Mouse (Mus musculus) frontal cortex, postnatal 36 days (tissue): Measurements from ENCODE around the gene Gm20388.

ENCODE experiments used
- DNase-seq, 2 experiments: peaks; one replicate each; pipeline ENCODE4 v3.0.0; 2022; ENCODE audit warnings: low spot score in 2 of 2

The Gm20388 gene

DNA sequence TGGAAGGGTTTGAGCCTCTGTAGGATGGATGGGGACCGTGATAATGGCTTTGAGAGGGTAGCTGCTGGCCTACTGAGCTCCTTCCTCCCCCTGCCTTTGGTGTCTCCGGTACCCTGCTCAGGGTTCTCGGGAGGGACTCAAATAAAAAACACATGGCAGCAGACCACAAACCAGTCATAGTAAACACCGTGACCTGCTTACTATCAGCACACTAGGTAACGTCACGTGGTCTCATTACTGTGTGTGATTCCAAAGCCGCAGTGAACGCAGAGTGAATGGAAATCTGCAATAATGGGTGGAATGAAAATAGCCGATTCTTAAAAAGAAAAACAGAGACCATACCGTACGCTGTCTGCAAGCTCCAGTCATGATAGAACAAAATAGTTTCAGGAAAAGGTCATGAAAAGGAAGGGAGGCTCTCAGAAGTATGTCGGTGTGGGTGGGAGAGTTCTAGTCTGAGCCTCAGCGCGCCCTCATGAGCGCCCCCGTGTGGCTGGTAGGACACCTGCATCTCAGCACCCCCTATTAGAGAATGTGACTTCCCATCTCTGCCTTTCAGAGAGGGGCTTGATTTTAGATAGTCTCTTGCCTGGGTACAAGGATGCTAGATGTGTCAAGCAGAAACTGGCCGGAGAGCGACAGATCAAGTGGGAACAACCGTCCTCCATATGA, 4436.3 kb downstream of the Gm20388 start:
- DNase-seq = peak; percentile 43 to 51

DNA sequence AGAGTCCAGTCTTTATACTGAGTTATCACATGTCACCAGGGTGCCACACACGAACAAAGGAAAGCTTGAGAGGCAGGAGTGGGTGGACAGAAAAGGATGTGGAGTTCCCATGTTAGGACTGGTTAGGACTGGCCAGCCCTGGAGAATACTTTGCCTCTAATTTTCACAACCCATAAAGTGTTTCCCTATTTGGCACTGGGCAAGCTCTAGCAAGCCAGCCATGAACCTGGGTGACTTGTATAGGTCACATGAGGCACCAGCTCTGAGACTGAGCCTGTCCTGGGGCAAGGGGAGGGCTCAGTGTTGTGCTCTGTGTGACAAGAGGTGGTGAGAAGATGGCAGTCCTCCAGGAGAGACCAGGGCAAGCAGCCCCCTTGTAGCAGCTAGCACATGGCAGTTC, 4437.4 kb downstream of the Gm20388 start:
- no peak for DNase-seq

DNA sequence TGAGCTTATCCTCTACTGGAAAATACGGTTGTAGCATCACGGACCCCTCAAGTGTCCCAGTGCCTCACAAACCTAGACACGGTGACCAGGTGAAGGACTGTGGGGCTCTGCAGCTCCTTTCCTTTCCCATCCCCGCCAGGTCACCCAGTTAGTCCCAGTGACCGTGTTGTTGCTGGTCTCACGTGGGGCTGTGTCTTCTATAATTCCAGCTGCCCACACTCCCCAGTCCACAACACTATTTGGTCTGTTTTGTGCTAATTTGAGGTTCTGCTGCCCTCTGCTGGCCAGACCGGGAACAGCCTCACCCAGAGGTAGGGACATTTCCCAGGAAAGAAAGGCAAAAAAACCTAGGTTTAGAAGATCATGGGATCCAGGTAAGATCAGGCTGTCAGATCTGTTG, 4439.0 kb downstream of the Gm20388 start:
- peak; percentile 88 to 90 for DNase-seq

DNA sequence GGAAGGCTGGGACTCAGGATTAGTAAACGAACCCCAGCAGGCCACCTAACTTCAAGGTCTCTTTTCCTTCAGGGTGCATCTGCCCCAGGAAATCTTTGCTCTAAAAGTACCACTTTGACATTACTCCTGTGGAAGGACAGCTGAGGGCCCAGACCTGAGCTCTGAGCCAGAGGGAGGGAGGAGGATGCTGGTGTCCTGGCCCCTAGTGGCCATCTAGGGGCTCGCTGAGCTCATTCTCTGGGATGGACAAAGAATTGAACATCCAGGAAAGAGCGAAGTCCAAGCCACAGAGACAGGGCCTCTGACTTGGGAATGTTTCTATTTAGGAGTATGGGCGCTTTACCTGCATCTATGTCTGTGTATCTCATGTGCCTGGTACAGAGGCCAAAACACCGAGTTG, 4441.0 kb downstream of the Gm20388 start:
- DNase-seq = no peak

DNA sequence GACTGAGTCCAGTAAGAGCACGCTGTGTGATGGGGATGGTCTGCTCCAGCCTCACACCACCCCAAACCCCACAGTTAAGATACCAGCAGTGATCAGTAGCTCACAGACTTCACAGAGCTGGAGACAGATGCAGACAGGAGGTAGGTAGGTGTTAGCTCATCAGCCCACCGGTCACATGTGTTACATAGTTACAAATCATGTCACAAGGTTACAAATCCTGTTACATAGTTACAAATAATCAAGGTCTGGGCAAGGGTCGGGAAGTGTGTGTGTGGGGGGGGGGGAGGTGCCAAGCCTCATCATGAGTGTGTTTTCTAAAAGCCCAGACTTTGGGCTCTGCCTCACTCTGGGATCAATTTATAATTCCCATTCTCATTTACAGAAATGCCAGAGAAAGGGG, 4450.3 kb downstream of the Gm20388 start:
- no peak for DNase-seq

DNA sequence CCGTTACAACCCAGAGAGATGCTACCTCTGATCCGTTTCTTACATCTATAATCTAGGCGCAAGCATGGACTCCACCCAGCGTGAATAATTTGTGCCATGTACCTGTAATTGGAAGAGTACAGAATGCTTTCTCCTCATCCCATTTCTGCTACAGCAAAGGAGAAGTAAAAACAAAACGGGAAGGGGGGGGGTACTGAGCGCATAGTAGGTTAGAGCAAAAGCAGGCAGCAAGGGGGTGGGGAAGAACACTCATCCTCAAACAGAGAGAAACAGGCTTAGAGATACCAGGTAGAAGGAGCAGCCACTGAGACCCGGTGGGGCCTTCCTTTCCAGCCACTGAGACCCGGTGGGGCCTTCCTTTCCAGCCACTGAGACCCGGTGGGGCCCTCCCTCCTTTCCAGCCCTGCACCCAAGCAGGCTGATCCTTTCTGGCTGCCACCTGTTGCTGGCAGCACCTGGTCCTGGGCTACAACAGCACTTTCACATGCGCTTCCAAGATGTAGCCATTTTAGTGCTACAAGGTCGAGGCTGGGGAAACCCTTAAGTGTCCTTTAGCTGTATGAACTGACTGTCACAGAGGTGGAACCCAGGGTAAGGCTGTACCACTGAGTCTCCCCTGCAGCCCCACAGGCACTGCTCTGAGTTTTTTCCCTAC, 4451.3 kb downstream of the Gm20388 start:
- DNase-seq = no peak

DNA sequence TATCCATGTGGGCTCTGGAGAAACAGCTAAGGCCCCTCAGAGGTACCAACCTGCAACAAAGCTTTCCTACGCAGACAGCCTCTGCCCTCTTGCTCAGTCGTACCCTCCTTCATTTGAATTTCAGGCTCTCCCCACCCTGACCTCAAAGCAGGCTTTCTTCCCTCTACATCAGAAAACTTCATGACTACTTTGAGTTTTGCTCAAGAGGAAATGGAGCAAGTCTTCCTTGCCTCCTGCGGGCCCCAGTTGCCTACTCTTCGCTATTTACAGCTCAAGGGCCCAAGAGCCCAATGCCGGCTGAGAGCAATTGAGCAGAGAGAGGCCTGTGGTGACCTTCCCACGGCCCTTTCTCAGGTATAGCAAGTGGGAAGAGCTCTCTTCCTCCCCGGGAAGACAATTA, 4451.9 kb downstream of the Gm20388 start:
- DNase-seq = no peak

DNA sequence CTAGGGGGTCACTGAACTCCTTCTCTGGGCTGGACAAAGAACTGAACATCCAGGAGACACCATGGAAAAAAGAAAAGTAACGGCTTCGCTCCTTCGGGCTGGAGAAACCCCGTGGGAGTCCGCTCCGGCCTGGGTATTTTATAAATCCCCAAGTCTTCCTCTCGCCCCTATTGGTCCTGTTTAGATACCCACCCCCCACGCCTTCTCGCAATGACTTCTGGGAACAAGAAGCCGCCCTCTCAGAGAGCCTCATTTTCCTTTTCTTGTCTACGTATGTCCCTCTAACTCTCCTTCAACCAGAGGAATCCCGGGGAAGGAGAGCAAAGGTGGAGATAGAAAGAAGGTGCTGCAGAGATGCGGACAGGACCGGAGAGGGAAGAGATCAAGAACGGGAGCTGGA, 4452.7 kb downstream of the Gm20388 start:
- DNase-seq = no peak

DNA sequence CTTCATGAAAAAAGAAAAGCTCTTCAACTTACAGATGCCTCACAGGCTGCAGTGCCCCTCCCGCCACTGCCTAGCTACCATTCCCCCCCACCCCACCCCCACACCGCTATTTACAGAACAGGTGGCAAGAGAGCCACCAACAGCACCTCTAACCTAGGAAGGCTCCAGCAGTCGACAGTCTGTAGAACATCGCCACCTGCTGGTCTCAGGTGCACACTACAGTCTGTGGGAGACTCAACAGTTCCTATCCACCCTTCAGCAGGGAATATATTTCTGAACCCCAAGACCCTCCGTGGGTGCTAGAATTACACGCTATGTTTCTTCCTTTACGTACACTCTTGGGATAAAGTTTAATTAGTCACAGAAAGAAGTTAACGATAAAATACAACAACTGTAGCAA, 4457.6 kb downstream of the Gm20388 start:
- DNase-seq = peak in 1 of 2 experiments; percentile 79

DNA sequence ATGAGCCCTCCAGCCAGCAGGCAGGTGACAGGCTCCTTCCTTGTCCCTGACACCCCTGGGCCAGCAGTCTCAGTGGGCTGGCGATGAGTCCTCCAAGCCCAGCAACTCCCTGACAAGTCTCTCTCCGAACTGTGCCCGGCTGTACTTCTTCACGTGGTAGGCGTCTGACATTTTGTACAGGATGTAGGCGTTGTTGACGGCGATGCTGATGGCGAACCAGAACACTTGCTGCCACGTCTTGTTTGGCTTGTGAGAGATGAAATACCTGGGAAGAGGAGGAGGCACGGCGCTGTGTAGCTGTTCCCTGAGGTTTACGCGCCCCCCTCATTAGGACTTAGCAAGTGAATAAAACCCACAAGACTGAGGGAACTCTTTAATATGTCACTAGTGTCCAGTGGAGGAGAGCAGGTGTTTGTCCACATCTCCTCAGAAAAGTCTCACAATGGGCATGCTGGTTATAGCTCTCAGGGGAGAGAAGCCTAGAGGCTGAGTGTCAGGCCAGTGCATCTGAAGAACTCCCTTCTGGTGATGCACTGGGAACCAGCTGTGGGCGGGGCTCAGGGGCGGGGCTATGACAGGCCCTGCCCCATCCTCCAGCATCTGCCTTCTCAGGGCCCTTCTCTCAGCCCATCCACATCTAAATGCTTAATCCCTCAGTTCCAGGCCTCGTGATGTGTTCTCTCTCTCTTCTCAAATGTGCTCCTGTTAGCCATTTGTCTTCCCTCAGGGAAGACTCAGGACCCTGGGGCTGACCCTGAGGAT, 4460.0 kb downstream of the Gm20388 start:
- no peak for DNase-seq

DNA sequence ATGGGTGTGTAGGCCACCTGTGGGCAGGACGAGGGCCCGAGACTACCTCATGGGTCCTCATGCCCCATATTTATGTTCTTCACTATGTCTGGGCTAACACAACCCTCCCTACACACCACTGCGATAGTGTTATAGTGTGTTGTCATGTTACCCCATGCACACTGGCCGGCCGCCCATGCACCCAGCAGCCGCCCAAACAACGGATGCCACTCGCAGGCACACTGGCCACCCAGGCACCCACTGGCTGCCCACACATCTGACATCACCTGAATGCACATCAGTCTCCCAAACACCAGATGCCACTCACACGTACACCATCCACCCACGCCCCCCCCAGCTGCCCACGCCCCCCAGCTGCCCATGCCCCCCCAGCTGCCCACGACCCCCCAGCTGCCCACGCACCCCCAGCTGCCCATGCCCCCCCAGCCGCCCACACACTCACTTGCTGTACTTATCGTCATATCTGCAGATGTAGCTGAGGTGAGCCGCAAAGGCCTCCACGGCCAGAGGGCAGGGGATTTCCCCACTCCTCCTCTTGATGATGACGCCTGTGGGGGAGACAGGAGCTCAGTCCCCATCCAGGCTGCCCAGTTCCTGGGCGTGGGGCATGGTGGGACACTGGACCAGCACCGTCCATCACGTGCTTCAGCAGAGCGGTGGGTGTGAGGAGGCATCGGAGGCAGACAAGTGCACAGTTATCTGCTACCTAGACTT, 4460.9 kb downstream of the Gm20388 start:
- DNase-seq = no peak

DNA sequence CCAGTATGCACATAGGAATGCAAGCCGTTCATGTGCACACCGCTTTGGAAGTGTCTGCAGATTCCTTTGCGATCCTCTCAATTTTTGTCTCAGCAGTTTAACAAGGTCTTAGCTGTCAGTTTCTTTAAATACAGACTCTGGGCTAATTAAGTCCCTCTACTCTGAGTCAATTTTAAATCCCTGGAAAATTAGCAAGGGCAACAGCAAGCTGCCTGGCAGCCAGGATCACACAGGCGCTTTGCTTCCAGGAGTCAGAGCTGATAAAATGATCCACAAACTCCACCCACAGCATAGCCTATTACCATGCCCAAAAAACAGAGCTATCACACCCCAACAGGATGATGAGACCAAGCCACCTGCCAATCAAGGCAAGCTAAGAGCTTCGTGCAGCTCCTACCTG, 4463.1 kb downstream of the Gm20388 start:
- DNase-seq = no peak

DNA sequence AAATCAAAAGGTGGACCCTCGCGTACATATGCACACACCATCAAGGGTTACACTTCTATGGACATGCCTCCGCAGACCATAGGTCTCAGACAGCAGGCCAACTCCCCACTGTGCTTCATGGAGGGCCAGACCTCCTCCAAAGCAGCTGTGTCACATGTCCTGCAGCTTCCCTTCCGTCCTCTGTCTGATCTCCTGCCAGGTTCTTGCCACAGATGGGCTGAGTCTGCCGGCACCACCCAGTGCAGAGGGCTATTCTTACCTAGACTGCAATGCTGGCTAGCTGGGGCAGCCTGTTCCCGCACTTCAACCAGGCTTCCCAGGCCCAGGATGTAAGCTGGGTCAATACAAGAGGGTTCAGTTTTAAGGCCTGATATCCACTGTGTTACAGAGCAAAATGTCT, 4464.5 kb downstream of the Gm20388 start:
- DNase-seq = no peak

DNA sequence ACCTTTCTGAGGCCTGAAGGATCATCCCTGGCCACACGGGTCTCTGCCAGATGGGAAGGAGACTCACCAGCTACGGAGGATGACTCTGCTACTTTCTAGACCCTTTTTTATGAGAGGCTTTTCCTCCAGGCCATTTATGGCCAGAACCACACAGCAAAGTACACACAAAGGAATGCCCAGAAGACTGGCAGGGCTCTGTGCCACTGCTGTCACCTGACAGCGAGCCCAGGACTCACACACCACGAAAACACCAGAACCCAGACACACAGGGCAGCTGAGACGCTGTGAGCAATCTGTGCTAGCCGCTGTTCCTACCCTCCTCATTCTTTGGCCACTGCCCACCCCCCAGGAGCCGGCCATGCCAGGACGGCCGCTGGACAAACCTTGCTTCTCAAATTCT, 4465.1 kb downstream of the Gm20388 start:
- DNase-seq = no peak

DNA sequence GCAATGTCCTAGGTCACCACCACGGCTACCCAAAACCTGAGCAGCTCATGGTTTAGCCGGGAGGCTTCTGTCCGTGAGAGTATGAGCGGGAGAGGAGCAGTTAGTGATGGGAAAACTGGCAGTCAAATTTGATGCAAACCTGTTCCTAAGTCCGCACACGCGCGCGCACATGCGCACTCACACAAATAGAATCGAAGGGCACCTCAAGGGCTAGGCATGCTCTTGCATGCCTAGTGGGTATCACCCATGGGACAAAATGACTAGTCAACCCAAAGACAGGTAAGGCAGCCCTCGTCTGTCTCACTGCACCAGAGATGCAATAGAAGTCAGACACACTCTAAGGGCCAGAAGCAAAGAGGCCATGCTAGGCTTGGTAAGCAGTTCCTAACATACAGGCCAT, 4465.8 kb downstream of the Gm20388 start:
- DNase-seq = no peak

DNA sequence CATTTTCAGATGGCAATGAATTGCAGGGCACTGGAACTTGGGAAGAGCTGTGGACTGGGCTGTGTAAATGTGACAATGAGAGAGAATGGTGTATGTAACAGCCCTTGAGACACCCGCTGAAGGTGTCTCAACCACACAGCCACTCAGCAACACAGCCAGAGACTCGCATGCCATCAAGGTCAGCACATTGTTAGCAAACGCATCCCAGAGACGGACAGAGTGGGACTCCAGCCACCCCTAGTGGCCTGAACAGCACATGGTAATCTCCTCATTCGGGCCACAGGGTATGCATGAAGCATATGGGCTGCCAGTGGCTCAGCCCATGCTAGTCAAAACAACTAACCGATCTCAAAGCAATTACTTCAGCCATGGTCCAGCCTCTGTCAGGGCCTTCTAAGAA, 4468.6 kb downstream of the Gm20388 start:
- DNase-seq = no peak

DNA sequence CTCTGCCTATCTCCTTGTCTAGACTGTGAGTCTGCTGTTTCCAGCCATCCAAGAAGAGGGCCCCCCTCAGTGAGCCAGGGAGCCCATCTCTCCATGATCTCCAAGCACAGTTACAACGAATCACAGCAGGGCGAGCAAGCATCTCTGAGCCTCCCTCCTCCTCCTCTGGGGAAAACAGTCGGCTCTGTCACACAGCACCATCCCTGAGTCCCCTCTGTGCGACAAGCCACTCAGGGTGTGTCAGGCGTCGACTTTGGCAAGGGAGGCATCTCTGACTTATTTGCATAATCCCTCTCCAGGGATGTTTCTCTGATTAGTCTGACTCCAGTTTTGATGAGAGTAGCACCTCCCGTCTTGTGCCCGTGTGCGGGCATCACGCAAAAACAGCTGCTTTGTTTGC, 4471.6 kb downstream of the Gm20388 start:
- DNase-seq = no peak

DNA sequence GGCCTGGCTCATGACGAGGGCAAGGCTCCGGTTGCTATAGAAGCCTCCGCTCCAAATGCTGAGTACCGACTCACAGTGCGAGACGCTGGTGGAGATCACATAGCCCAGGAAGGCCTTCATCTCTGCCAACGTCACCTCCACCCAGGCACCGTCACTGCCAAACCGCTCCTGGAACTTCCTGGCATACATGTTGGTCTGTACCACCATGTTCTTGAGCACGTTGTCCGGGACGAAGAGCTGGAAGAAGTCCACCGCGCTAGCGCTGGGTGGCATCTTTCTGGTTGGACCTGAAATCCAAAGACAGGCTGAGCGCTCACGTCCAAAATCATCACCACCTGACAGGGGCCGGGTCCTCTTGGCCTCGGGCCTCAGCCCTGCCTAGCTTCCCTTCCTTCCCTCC, 4473.7 kb downstream of the Gm20388 start:
- DNase-seq = no peak

DNA sequence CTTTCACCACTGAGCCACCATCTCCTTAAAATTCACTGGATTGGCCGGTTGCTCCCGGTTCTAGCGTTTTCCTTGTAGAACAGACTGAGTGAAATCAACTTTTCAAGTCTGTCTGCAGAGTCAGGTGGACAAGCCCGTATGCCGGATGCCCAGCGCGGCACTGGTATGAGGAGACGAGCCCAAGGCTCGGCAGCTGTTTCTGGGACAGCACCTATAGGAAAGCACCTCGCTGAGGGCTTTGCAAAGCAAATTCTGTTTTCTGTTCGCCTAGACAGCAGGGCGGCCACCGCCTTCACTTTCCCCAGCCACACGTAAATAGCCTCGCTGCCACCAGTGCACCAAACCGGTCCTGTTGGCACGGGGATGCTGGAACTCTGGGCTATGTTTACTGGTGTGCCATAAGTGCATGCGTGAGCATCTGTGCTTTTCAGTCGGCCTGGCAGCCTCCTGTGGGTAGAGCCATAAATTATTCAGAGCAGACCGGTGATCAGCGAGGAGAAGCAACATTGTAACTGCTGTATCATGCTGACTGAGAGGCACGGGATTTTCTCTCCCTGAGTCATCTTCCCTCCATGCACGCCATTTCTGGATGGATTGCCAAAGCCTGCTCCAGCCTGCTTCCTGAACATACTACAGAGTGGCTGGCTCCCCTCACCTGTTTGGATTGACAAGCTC, 4475.7 kb downstream of the Gm20388 start:
- DNase-seq = peak; percentile 70 to 87

DNA sequence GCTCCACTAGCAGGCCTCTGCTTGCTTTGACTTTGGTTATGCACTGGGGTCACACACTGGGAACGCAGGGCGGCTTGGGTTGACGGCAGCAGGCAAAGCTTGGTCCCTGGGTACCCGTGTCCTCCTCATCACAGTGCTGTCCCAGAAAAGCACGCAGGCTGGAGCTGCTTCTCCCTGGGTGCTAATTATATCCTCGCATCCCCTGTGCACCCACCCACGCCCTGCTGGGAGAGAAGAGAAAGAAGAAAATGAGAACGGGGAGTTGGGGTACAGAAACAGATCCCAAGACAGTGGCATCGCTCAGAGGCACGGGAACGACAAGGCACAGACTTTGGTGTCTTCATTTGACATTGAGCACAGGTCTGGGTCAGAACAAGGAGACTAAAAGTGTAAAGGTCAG, 4478.9 kb downstream of the Gm20388 start:
- DNase-seq = peak; percentile 84 to 86

DNA sequence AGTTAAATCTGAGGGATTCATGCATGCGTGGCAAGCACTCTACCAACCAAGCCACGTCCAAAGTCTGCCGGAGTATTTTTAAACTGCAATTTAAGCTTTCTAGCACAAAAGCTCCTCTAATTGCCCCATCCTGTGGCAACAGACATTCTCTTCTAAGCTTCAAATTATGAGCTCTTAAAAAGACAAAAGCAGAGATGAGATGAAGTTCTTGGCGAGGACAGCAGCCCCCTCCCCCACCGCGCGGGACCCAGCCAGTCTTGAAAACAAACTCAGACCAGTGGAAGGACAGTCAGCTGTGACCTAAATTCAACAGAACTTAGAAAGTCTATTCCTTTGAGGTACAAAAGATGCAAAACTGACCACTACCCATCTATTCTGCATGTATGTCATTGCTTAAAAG, 4480.6 kb downstream of the Gm20388 start:
- no peak for DNase-seq
